Mouse (Mus musculus) embryonic fibroblast, embryonic 13.5 days (primary cell): ENCODE results near the gene Usf1.

Experiments used
- CTCF ChIP-seq: IDR thresholded peaks from 2 replicates; pipeline ENCODE4 v1.5.1; 2011; ENCODE audit warnings: mild to moderate bottlenecking, control low read depth, low read length, moderate library complexity, borderline replicate concordance; ENCODE audit not compliant: insufficient read depth
- POLR2A ChIP-seq: IDR thresholded peaks from 2 replicates; pipeline ENCODE4 v1.6.1; 2011; ENCODE audit warnings: low read depth, mild to moderate bottlenecking, control low read depth, low read length, moderate library complexity

GRCm38 (mm10) chr1:171419291-171419882 is 8.3 kb downstream of the Usf1 start:
- TF ChIP-seq CTCF: no peak
- no peak for TF ChIP-seq POLR2A
